Mouse (Mus musculus): ENCODE measurements around the gene Psmb9. TPM values are rescaled to one million over a fixed set of nuclear protein-coding genes. Genes with fewer than 3 reads are reported as not detected.

Gene Psmb9
- polyA plus RNA-seq, 1 experiment from 2014 or later = 1.1 TPM

Other genes with a start within 250 kb of the Psmb9 start
- gene Pfdn6, start 247.4 kb downstream of the Psmb9 start, polyA plus RNA-seq (2014; fragmentation: Nextera tagmentation; extraction: Ambion mirVana) = 202 and 211 TPM in 2 replicates
- gene Wdr46, start 247.1 kb downstream of the Psmb9 start, polyA plus RNA-seq (2014; fragmentation: Nextera tagmentation; extraction: Ambion mirVana) = 25.2 and 28.6 TPM in 2 replicates
- gene B3galt4, start 236.3 kb downstream of the Psmb9 start, polyA plus RNA-seq (2014; fragmentation: Nextera tagmentation; extraction: Ambion mirVana) = 2.9 and 3.2 TPM in 2 replicates
- gene Vps52, start 232.0 kb downstream of the Psmb9 start, polyA plus RNA-seq (2014; fragmentation: Nextera tagmentation; extraction: Ambion mirVana) = 26.9 and 27.7 TPM in 2 replicates
- 1,395 and 1,560 TPM in 2 replicates for gene Rps18, start 231.8 kb downstream of the Psmb9 start, polyA plus RNA-seq (2014; fragmentation: Nextera tagmentation; extraction: Ambion mirVana)
- gene H2-K1, start 187.4 kb downstream of the Psmb9 start, polyA plus RNA-seq (2014; fragmentation: Nextera tagmentation; extraction: Ambion mirVana) = 7.5 and 7.6 TPM in 2 replicates
- 3.8 and 6.6 TPM in 2 replicates for gene Ring1, start 163.1 kb downstream of the Psmb9 start, polyA plus RNA-seq (2014; fragmentation: Nextera tagmentation; extraction: Ambion mirVana)
- gene H2-Ke6, start 159.7 kb downstream of the Psmb9 start, polyA plus RNA-seq (2014; fragmentation: Nextera tagmentation; extraction: Ambion mirVana) = 43.0 and 46.3 TPM in 2 replicates
- gene Slc39a7, start 156.1 kb downstream of the Psmb9 start, polyA plus RNA-seq (2014; fragmentation: Nextera tagmentation; extraction: Ambion mirVana) = 72.1 and 78.3 TPM in 2 replicates
- 14.9 and 15.8 TPM in 2 replicates for gene Rxrb, start 156.0 kb downstream of the Psmb9 start, polyA plus RNA-seq (2014; fragmentation: Nextera tagmentation; extraction: Ambion mirVana)
- 0.70 and 1.0 TPM in 2 replicates for gene Col11a2, start 148.3 kb downstream of the Psmb9 start, polyA plus RNA-seq (2014; fragmentation: Nextera tagmentation; extraction: Ambion mirVana)
- gene H2-Oa, start 95.4 kb downstream of the Psmb9 start, polyA plus RNA-seq (2014; fragmentation: Nextera tagmentation; extraction: Ambion mirVana) = 0.20 and 0.26 TPM in 2 replicates
- 9.4 and 9.7 TPM in 2 replicates for gene H2-DMa, start 68.2 kb downstream of the Psmb9 start, polyA plus RNA-seq (2014; fragmentation: Nextera tagmentation; extraction: Ambion mirVana)
- 95.9 and 114 TPM in 2 replicates for gene Brd2, start 65.1 kb downstream of the Psmb9 start, polyA plus RNA-seq (2014; fragmentation: Nextera tagmentation; extraction: Ambion mirVana)
- gene H2-DMb2, start 44.5 kb downstream of the Psmb9 start, polyA plus RNA-seq (2014; fragmentation: Nextera tagmentation; extraction: Ambion mirVana) = not detected in 2 replicates
- 1.3 and 1.4 TPM in 2 replicates for gene H2-DMb1, start 34.7 kb downstream of the Psmb9 start, polyA plus RNA-seq (2014; fragmentation: Nextera tagmentation; extraction: Ambion mirVana)
- 2.3 and 2.6 TPM in 2 replicates for gene Tap1, start 211 bp downstream of the Psmb9 start, polyA plus RNA-seq (2014; fragmentation: Nextera tagmentation; extraction: Ambion mirVana)
- 1.7 and 2.1 TPM in 2 replicates for gene Psmb8, start 10.0 kb upstream of the Psmb9 start, polyA plus RNA-seq (2014; fragmentation: Nextera tagmentation; extraction: Ambion mirVana)
- gene Tap2, start 15.8 kb upstream of the Psmb9 start, polyA plus RNA-seq (2014; fragmentation: Nextera tagmentation; extraction: Ambion mirVana) = 0.77 and 1.2 TPM in 2 replicates
- gene H2-Ob, start 51.1 kb upstream of the Psmb9 start, polyA plus RNA-seq (2014; fragmentation: Nextera tagmentation; extraction: Ambion mirVana) = not detected in 2 replicates
- 3.5 and 3.8 TPM in 2 replicates for gene H2-Ab1, start 69.9 kb upstream of the Psmb9 start, polyA plus RNA-seq (2014; fragmentation: Nextera tagmentation; extraction: Ambion mirVana)
- not detected in 2 replicates for gene H2-Aa, start 100.1 kb upstream of the Psmb9 start, polyA plus RNA-seq (2014; fragmentation: Nextera tagmentation; extraction: Ambion mirVana)
- 1.2 and 1.5 TPM in 2 replicates for gene H2-Eb1, start 118.1 kb upstream of the Psmb9 start, polyA plus RNA-seq (2014; fragmentation: Nextera tagmentation; extraction: Ambion mirVana)
- not detected in 2 replicates for gene H2-Eb2, start 137.9 kb upstream of the Psmb9 start, polyA plus RNA-seq (2014; fragmentation: Nextera tagmentation; extraction: Ambion mirVana)
- 0.08 TPM in 1 of 2 replicates, not detected in the other for gene Btnl2, start 167.1 kb upstream of the Psmb9 start, polyA plus RNA-seq (2014; fragmentation: Nextera tagmentation; extraction: Ambion mirVana)
- gene Btnl1, start 189.4 kb upstream of the Psmb9 start, polyA plus RNA-seq (2014; fragmentation: Nextera tagmentation; extraction: Ambion mirVana) = not detected in 2 replicates
- 0.39 and 0.72 TPM in 2 replicates for gene BC051142, start 211.1 kb upstream of the Psmb9 start, polyA plus RNA-seq (2014; fragmentation: Nextera tagmentation; extraction: Ambion mirVana)

Measured in embryonic facial prominence, embryonic 11.5 days (tissue).